Mouse (Mus musculus) ES-Bruce4 (cell line): ENCODE measurements around the gene Ylpm1. TPM values are rescaled to one million over a fixed set of nuclear protein-coding genes. Genes with fewer than 3 reads are reported as not detected.

ENCODE experiments used
- H3K27ac ChIP-seq: 2 replicates; pipeline ENCODE4 v1.5.1; 2012; ENCODE audit warnings: low read length, inconsistent platforms; ENCODE audit not compliant: insufficient read depth
- H3K27me3 ChIP-seq: 2 replicates; pipeline ENCODE4 v1.6.1; 2012; ENCODE audit warnings: mild to moderate bottlenecking, low read length, inconsistent platforms; ENCODE audit not compliant: control insufficient read depth, poor library complexity, insufficient read depth, severe bottlenecking
- H3K36me3 ChIP-seq: 2 replicates; pipeline ENCODE4 v1.6.1; 2012; ENCODE audit warnings: inconsistent platforms, mild to moderate bottlenecking, low read length, moderate library complexity; ENCODE audit not compliant: control insufficient read depth, poor library complexity, insufficient read depth, severe bottlenecking
- H3K4me1 ChIP-seq: one replicate; pipeline ENCODE4 v1.8.1; 2011; ENCODE audit warnings: low read length; ENCODE audit not compliant: control insufficient read depth, insufficient read depth
- H3K4me3 ChIP-seq: 2 replicates; pipeline ENCODE4 v1.5.1; 2011; ENCODE audit warnings: low read depth, mild to moderate bottlenecking, low read length
- H3K9ac ChIP-seq: 2 replicates; pipeline ENCODE4 v1.6.1; 2012; ENCODE audit warnings: low read depth, mild to moderate bottlenecking, inconsistent platforms; ENCODE audit not compliant: poor library complexity, severe bottlenecking
- H3K9me3 ChIP-seq: replicated peaks from 2 replicates; pipeline ENCODE4 v1.6.1; 2012; ENCODE audit warnings: mild to moderate bottlenecking, low read length, inconsistent platforms; ENCODE audit not compliant: control insufficient read depth, poor library complexity, insufficient read depth, severe bottlenecking
- CTCF ChIP-seq: IDR thresholded peaks from one replicate; pipeline ENCODE4 v1.8.1; 2011; ENCODE audit warnings: low read depth, low read length
- EP300 ChIP-seq: IDR thresholded peaks from 2 replicates; pipeline ENCODE4 v1.6.1; 2011; ENCODE audit warnings: low read depth, low read length; ENCODE audit not compliant: insufficient read depth
- POLR2A ChIP-seq: IDR thresholded peaks from one replicate; pipeline ENCODE4 v1.8.1; 2011; ENCODE audit warnings: low read length; ENCODE audit not compliant: insufficient read depth
- polyA plus RNA-seq: library from polyadenylated mRNA; stranded (reverse); fragments of >200 nt; gene quantifications from 2 replicates; pipeline ENCODE4 v1.2.4, GENCODE M21; 2011; ENCODE audit warnings: low read depth; ENCODE audit not compliant: missing spikeins, insufficient read depth, insufficient read length

The Ylpm1 gene
- polyA plus RNA-seq, 1 experiment: 105 TPM

DNA sequence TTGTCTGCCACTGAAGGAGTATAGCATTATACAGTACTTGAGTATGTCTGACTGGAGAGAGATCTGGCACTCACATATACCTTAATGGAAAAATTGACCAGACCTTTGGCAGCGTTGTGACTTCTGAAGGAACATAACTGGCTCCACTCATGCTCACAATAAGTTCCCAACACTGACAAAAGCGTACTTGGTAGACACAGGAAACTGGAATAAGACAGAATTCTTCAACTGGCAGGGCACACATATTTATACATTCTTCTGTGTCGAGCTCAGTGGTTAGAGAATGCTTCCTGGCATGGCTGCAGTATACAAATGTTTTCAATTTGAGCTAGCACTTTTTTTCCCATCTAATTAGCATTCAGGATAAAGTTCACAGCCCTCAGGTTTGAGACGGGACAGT, 88.8 kb downstream of the Ylpm1 start:
- Histone ChIP-seq H3K4me1 (no peaks in the 10 kb centered on the region), H3K9me3 (no peaks in the 10 kb centered on the region), H3K4me3 (no peak overlapping the region), H3K27me3 (no peaks in the 10 kb centered on the region), H3K36me3 (no peaks in the 10 kb centered on the region), H3K27ac (no peak overlapping the region), H3K9ac (no peak overlapping the region)
- TF ChIP-seq POLR2A (no peak), CTCF (no peak), EP300 (no peak)

DNA sequence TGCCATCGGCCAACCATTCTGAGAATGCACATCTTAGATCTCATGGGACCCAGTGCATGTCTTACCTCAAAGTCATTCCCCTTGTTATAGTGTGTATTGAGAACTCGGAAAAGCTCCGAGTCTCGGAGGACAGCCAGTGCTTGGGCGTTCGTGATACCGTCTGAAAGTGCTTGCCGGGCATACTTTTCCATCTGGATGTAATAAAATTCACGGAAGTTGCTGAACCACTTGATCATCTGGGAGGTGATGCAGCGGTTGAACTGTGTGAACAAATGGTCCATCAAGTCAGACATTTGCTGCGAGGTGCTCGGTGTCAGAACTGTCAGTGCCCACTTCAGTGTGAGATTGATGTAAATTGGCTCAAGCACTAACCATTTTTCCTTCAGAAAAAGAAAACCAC, 91.7 kb downstream of the Ylpm1 start:
- H3K27me3 ChIP-seq: no peaks in the 10 kb centered on the region
- no peaks in the 10 kb centered on the region for H3K36me3 ChIP-seq
- H3K9ac ChIP-seq: no peak overlapping the region
- H3K27ac ChIP-seq: no peak overlapping the region
- TF ChIP-seq CTCF (no peak), EP300 (no peak), POLR2A (no peak)
- no peak overlapping the region for H3K4me3 ChIP-seq
- no peaks in the 10 kb centered on the region for H3K4me1 ChIP-seq
- no peaks in the 10 kb centered on the region for H3K9me3 ChIP-seq

DNA sequence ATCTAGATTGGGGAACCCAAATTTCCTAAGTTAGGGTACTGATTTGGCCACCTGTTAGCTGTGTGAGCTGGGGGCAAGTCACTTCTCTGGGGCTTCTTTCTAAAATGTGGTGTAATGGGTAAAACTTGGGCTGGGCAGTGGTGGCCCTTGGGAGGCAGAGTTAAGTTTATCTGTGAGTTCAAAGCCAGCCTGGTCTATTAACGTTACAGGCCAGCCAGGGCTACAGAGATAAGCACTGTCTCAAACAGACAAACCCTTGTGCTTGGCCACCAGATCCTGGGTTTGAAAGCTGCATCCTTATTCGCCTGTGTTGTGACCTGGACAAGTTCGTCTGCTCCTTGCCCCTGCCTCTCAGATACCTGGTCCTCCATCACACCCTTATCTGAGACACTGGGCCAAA, 95.1 kb downstream of the Ylpm1 start:
- no peak overlapping the region for H3K4me3 ChIP-seq
- no peaks in the 10 kb centered on the region for H3K36me3 ChIP-seq
- no peaks in the 10 kb centered on the region for H3K4me1 ChIP-seq
- TF ChIP-seq CTCF: no peak
- no peak for TF ChIP-seq EP300
- TF ChIP-seq POLR2A: no peak
- H3K9ac ChIP-seq: no peak overlapping the region
- H3K27me3 ChIP-seq: no peaks in the 10 kb centered on the region
- no peaks in the 10 kb centered on the region for H3K9me3 ChIP-seq
- no peak overlapping the region for H3K27ac ChIP-seq

DNA sequence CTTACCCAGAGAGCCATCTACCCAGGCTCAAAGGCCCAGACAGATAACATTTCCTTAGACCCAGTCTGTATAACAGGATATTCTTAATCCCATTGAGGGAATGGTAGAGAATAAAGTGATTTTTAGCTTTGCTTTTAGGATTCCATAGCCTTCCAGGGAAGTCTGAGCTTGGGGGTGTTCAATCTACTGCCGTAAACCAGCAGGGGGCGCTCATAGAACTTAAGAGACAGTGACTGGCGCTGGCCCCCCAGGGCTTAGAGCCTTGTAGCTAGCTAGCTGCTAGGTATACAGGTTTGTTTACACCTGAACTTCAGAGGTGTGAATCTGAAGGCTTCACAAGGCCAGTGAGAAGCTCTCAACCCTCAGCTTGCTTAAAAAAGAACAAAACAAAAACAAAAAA, 96.1 kb downstream of the Ylpm1 start:
- Histone ChIP-seq H3K27ac (no peak overlapping the region), H3K4me3 (no peak overlapping the region), H3K27me3 (no peaks in the 10 kb centered on the region), H3K9me3 (no peaks in the 10 kb centered on the region), H3K9ac (no peak overlapping the region), H3K4me1 (no peaks in the 10 kb centered on the region), H3K36me3 (no peaks in the 10 kb centered on the region)
- TF ChIP-seq EP300 (no peak), POLR2A (no peak), CTCF (peak; percentile 62)

DNA sequence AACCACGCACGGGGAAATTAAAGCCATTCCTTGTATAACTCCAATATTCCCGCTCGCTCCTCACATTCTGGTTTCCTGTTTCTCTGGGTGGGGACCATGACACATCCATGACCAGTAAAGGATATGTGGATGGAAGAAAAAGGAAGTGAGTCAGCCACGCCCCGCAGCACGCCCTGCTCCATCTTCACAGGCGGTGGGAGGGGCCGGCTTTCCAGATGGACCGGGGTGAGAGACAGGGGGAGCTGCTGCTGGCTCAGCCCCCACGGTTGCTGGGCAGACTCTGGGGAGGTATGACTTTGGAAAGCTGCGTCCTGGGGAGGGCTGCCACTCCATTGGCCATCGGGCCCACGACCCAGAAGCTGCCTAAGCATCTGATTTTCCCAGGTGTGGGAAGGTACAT, 97.9 kb downstream of the Ylpm1 start:
- Histone ChIP-seq H3K36me3 (no peaks in the 10 kb centered on the region), H3K4me3 (no peak overlapping the region), H3K9ac (no peak overlapping the region), H3K27me3 (no peaks in the 10 kb centered on the region), H3K27ac (no peak overlapping the region), H3K4me1 (no peaks in the 10 kb centered on the region), H3K9me3 (no peaks in the 10 kb centered on the region)
- TF ChIP-seq CTCF (no peak), POLR2A (no peak), EP300 (0 out of 2 replicates have a peak, but pooled peaks have one; percentile 14)

DNA sequence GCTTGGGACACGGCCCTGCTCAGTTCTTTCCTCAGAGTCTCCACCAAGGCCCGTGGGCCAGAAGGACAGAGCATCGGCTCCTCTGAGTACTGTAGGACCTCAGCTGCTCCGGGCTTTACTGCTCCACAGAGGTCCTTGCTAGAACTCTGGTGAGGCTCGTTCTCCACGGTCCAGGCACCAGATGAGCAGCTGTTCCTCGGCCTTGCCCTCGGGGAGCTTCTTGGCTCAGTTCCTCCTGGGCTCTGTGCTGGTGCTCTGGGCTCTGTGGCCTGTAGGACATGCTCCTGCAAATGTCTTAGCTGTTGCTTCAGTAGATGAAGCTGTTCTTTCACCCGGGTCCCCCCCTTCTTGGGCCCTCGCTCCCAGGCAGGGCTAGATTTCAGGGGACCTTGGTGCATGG, 98.6 kb downstream of the Ylpm1 start:
- Histone ChIP-seq H3K9me3 (no peaks in the 10 kb centered on the region), H3K4me1 (no peaks in the 10 kb centered on the region), H3K36me3 (no peaks in the 10 kb centered on the region), H3K27ac (no peak overlapping the region), H3K9ac (no peak overlapping the region), H3K4me3 (no peak overlapping the region), H3K27me3 (no peaks in the 10 kb centered on the region)
- no peak for TF ChIP-seq POLR2A
- no peak for TF ChIP-seq EP300
